20 mouse cellular contexts compared by ENCODE assay signal in the genomic region with DNA sequence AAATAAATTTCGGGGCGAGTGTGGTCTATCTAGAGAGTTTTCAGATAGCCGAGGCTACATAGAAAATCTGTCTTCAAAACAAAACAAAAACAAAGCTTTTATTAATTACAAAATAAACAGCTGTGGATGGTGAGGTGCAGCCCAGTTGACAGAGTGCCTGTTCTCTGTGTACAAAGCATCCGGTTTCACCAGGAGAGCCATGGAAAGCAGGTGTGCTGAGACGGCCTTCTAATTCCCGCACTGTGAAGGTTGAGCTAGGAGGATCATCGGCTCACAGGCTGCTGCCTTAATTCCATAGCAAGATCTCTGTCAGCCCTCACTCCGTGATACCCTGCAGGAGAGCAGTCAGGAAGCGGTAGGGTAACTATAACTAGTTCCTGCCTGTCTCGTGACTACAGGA.
DNase-seq lines count a peak whose midpoint lies in the region; ATAC-seq lines count a peak whose summit lies in the region.
"Had no signal": no experiment of that assay in that cellular context is flagged by ENCODE, and none has a peak within 500 bp of the region (broad histone marks: within the 10 kb centered on the region; RNA-seq: fewer than 3 reads in every experiment).

No protein-coding gene starts in this region.

- no peaks in the 10 kb centered on the region for H3K27me3 ChIP-seq in intestine, embryonic 15.5 days (replicated peaks)
- no peaks in the 10 kb centered on the region for H3K27me3 ChIP-seq in intestine, embryonic 16.5 days (replicated peaks; ENCODE audit: control insufficient read depth, insufficient read depth, low read length)
- H3K27me3 ChIP-seq in stomach, embryonic 14.5 days (ENCODE audit: control insufficient read depth, insufficient read depth, low read length): no peaks in the 10 kb centered on the region
- no peaks in the 10 kb centered on the region for H3K27me3 ChIP-seq in forebrain, embryonic 13.5 days
- H3K27me3 ChIP-seq: embryonic facial prominence, embryonic 12.5 days; heart, embryonic 15.5 days had no signal

- H3K9me3 ChIP-seq in intestine, embryonic 15.5 days: no peaks in the 10 kb centered on the region
- no peaks in the 10 kb centered on the region for H3K9me3 ChIP-seq in intestine, embryonic 16.5 days (ENCODE audit: control insufficient read depth, low read length)
- no peaks in the 10 kb centered on the region for H3K9me3 ChIP-seq in stomach, embryonic 14.5 days (ENCODE audit: control insufficient read depth, low read depth, low read length)
- no peaks in the 10 kb centered on the region for H3K9me3 ChIP-seq in forebrain, embryonic 13.5 days (replicated peaks)
- H3K9me3 ChIP-seq: embryonic facial prominence, embryonic 12.5 days; heart, embryonic 15.5 days; hindbrain, embryonic 10.5 days had no signal

- no peak overlapping the region for H3K4me3 ChIP-seq in intestine, embryonic 15.5 days (replicated peaks)
- H3K4me3 ChIP-seq in intestine, embryonic 16.5 days (ENCODE audit: low read length): no peak overlapping the region
- H3K4me3 ChIP-seq in stomach, embryonic 14.5 days (ENCODE audit: low read depth, low read length): no peak overlapping the region
- no peak overlapping the region for H3K4me3 ChIP-seq in forebrain, embryonic 13.5 days
- H3K4me3 ChIP-seq: embryonic facial prominence, embryonic 12.5 days; heart, embryonic 15.5 days; hindbrain, embryonic 10.5 days had no signal

- no peak for ATAC-seq in intestine, embryonic 15.5 days
- no peak for ATAC-seq in intestine, embryonic 16.5 days
- no peak for ATAC-seq in stomach, embryonic 14.5 days (ENCODE audit: insufficient number of reproducible peaks, insufficient read depth, low FRiP score, low read depth)
- no peak for ATAC-seq in forebrain, embryonic 13.5 days
- ATAC-seq: forebrain, embryonic 14.5 days had no signal

- no peak overlapping the region for H3K4me2 ChIP-seq in intestine, embryonic 15.5 days (replicated peaks)
- H3K4me2 ChIP-seq in intestine, embryonic 16.5 days (ENCODE audit: low read depth, low read length): no peak overlapping the region
- no peak overlapping the region for H3K4me2 ChIP-seq in stomach, embryonic 14.5 days (replicated peaks; ENCODE audit: low read depth, low read length)
- no peak overlapping the region for H3K4me2 ChIP-seq in forebrain, embryonic 13.5 days
- H3K4me2 ChIP-seq: embryonic facial prominence, embryonic 12.5 days; heart, embryonic 11.5 days; heart, embryonic 15.5 days; hindbrain, embryonic 14.5 days had no signal

- 0 out of 2 replicates have a peak overlapping the region, but pooled peaks have one; percentile 32 for H3K27ac ChIP-seq in intestine, embryonic 15.5 days
- no peak overlapping the region for H3K27ac ChIP-seq in intestine, embryonic 16.5 days (ENCODE audit: low read length)
- H3K27ac ChIP-seq in stomach, embryonic 14.5 days (ENCODE audit: low read length): 0 out of 2 replicates have a peak overlapping the region, but pooled peaks have one; percentile 10
- no peak overlapping the region for H3K27ac ChIP-seq in forebrain, embryonic 13.5 days
- H3K27ac ChIP-seq: embryonic facial prominence, embryonic 12.5 days; heart, embryonic 15.5 days; hindbrain, embryonic 10.5 days; hindbrain, embryonic 14.5 days had no signal

- peaks cover 42% of the 10 kb centered on the region for H3K36me3 ChIP-seq in intestine, embryonic 15.5 days
- H3K36me3 ChIP-seq in intestine, embryonic 16.5 days (ENCODE audit: control insufficient read depth, insufficient read depth, low read length): 0 out of 2 replicates have a peak, but pooled peaks cover 7% of the 10 kb centered on the region
- H3K36me3 ChIP-seq in stomach, embryonic 14.5 days (ENCODE audit: control insufficient read depth, insufficient read depth, low read length): peaks cover 73% of the 10 kb centered on the region
- H3K36me3 ChIP-seq in forebrain, embryonic 13.5 days (ENCODE audit: poor library complexity, severe bottlenecking): peaks cover 80% of the 10 kb centered on the region

- 72% methylated on average over 10 of the region's 10 CpGs for WGBS in intestine, embryonic 15.5 days
- 70% methylated on average over 10 of the region's 10 CpGs for WGBS in intestine, embryonic 16.5 days
- 59% methylated on average over 10 of the region's 10 CpGs for WGBS in stomach, embryonic 14.5 days
- 85% methylated on average over 10 of the region's 10 CpGs for WGBS in forebrain, embryonic 13.5 days

- H3K9ac ChIP-seq in intestine, embryonic 15.5 days: no peak overlapping the region
- H3K9ac ChIP-seq in intestine, embryonic 16.5 days (ENCODE audit: low read depth, low read length): no peak overlapping the region
- no peak overlapping the region for H3K9ac ChIP-seq in stomach, embryonic 14.5 days (replicated peaks; ENCODE audit: low read depth, low read length)
- no peak overlapping the region for H3K9ac ChIP-seq in forebrain, embryonic 13.5 days
- H3K9ac ChIP-seq: embryonic facial prominence, embryonic 12.5 days; heart, embryonic 15.5 days; hindbrain, embryonic 14.5 days had no signal

- no peaks in the 10 kb centered on the region for H3K4me1 ChIP-seq in intestine, embryonic 15.5 days (replicated peaks)
- no peaks in the 10 kb centered on the region for H3K4me1 ChIP-seq in intestine, embryonic 16.5 days (ENCODE audit: control insufficient read depth, insufficient read depth, low read length)
- no peaks in the 10 kb centered on the region for H3K4me1 ChIP-seq in stomach, embryonic 14.5 days (ENCODE audit: control insufficient read depth, insufficient read depth, low read length)
- H3K4me1 ChIP-seq in forebrain, embryonic 13.5 days: no peaks in the 10 kb centered on the region
- H3K4me1 ChIP-seq: embryonic facial prominence, embryonic 12.5 days; heart, embryonic 15.5 days; hindbrain, embryonic 10.5 days had no signal

- peak; percentile 43 for DNase-seq in retina, adult 2 months (ENCODE audit: low read depth, low spot score)
- DNase-seq in retina, embryonic 14.5 days (ENCODE audit: low spot score): no peak
- no peak for DNase-seq in heart, adult 11 months
- DNase-seq: adrenal gland, adult 2 months; adrenal gland, postnatal 25 days; cerebellum, adult 2 months; cerebellum, postnatal 10 days; embryo, embryonic 11 days; gastrocnemius, postnatal 36 days; heart, adult 18-20 months had no signal

Comparison
In these comparisons a context has a peak if more than half of its experiments do, and no peak if none do; other contexts are left out.
1. H3K27ac ChIP-seq: peak in intestine, embryonic 15.5 days (single experiment) and stomach, embryonic 14.5 days (single experiment); none in intestine, embryonic 16.5 days (single experiment) and forebrain, embryonic 13.5 days (single experiment).